Mouse (Mus musculus) NIH3T3 (cell line): ENCODE data around the gene Gng12.

Experiments used
- DNase-seq: peaks from one replicate; pipeline ENCODE4 v3.0.0-alpha.2; 2012; ENCODE audit warnings: low read depth

Gng12 gene

GRCm38 (mm10) chr6:66917032-66917431, 20.8 kb downstream of the Gng12 start:
- no peak for DNase-seq

GRCm38 (mm10) chr6:66920786-66921185, 24.6 kb downstream of the Gng12 start:
- DNase-seq, result no peak

GRCm38 (mm10) chr6:66921755-66922154, 25.6 kb downstream of the Gng12 start:
- DNase-seq, result no peak

GRCm38 (mm10) chr6:66922501-66922900, 26.3 kb downstream of the Gng12 start:
- DNase-seq, result no peak

GRCm38 (mm10) chr6:66923851-66924250, 27.7 kb downstream of the Gng12 start:
- no peak for DNase-seq

- no peak for DNase-seq
Measured at GRCm38 (mm10) chr6:66924315-66924965, 28.2 kb downstream of the Gng12 start.

GRCm38 (mm10) chr6:66926269-66926668, 30.1 kb downstream of the Gng12 start:
- no peak for DNase-seq

- no peak for DNase-seq
Measured at GRCm38 (mm10) chr6:66928972-66929645, 32.9 kb downstream of the Gng12 start.

- no peak for DNase-seq
Measured at GRCm38 (mm10) chr6:66929694-66930093, 33.5 kb downstream of the Gng12 start.

- no peak for DNase-seq
Measured at GRCm38 (mm10) chr6:66932206-66932819, 36.1 kb downstream of the Gng12 start.

GRCm38 (mm10) chr6:66940656-66941235, 44.5 kb downstream of the Gng12 start:
- DNase-seq, result peak; percentile 43

GRCm38 (mm10) chr6:66941792-66942191, 45.6 kb downstream of the Gng12 start:
- no peak for DNase-seq

- DNase-seq, result no peak
Measured at GRCm38 (mm10) chr6:66942826-66943225, 46.6 kb downstream of the Gng12 start.

- peak; percentile 46 for DNase-seq
Measured at GRCm38 (mm10) chr6:66943367-66944189, 47.4 kb downstream of the Gng12 start.

GRCm38 (mm10) chr6:66944190-66945003, 48.2 kb downstream of the Gng12 start:
- DNase-seq, result peak; percentile 60

- DNase-seq, result no peak
Measured at GRCm38 (mm10) chr6:66945004-66945356, 48.8 kb downstream of the Gng12 start.

GRCm38 (mm10) chr6:66948111-66948510, 51.9 kb downstream of the Gng12 start:
- DNase-seq, result no peak

GRCm38 (mm10) chr6:66948848-66949247, 52.7 kb downstream of the Gng12 start:
- DNase-seq, result no peak

GRCm38 (mm10) chr6:66951726-66952418, 55.7 kb downstream of the Gng12 start:
- no peak for DNase-seq

- DNase-seq, result no peak
Measured at GRCm38 (mm10) chr6:66953951-66954519, 57.8 kb downstream of the Gng12 start.
